Mouse (Mus musculus) MEL (cell line): ENCODE data around the gene Yes1.

Source experiments
- CTCF ChIP-seq, 3 experiments: IDR thresholded peaks in 2 of 3; conservative IDR thresholded peaks in 1 of 3; 2 replicates each; pipeline ENCODE4 v1.5.1; 2011 to 2012; ENCODE audit warnings: low read length in 3 of 3, low read depth in 2 of 3, mild to moderate bottlenecking in 2 of 3, improper control_type of control experiment in 1 of 3, inconsistent platforms in 1 of 3, mixed read lengths in 1 of 3, moderate library complexity in 1 of 3; ENCODE audit not compliant: control insufficient read depth in 1 of 3, insufficient read depth in 1 of 3, poor library complexity in 1 of 3, severe bottlenecking in 1 of 3
- MEF2A ChIP-seq: IDR thresholded peaks from 2 replicates; pipeline ENCODE4 v1.6.1; 2014; ENCODE audit warnings: low read depth, mild to moderate bottlenecking, inconsistent platforms, low read length, improper control_type of control experiment; ENCODE audit not compliant: poor library complexity, insufficient replicate concordance, severe bottlenecking; ENCODE audit errors: extremely low read depth
- MYC ChIP-seq: IDR thresholded peaks from 2 replicates; pipeline ENCODE4 v1.6.1; 2011; ENCODE audit warnings: low read depth, mild to moderate bottlenecking, low read length, improper control_type of control experiment, moderate library complexity
- TAL1 ChIP-seq: IDR thresholded peaks from 2 replicates; pipeline ENCODE4 v1.6.1; 2012; ENCODE audit warnings: mild to moderate bottlenecking, inconsistent platforms, low read length, moderate library complexity, mixed read lengths

GRCm38 (mm10) chr5:32682475-32682874, 71.5 kb downstream of the Yes1 start:
- no peak for TF ChIP-seq TAL1
- no peak for TF ChIP-seq CTCF (IDR thresholded peaks at IDR 0.05 in 2 of 3, conservative IDR thresholded peaks at IDR 0.05 in 1 of 3; ENCODE audit: control insufficient read depth in 1 of 3, insufficient read depth in 1 of 3, low read depth in 2 of 3, low read length in 3 of 3, poor library complexity in 1 of 3, severe bottlenecking in 1 of 3)
- TF ChIP-seq MYC: no peak
- TF ChIP-seq MEF2A: no peak
